Mouse (Mus musculus) frontal cortex, adult 2 months (tissue): ENCODE measurements at regions not wholly inside any gene's neighbourhood (a gene's known extent, or its start where the extent isn't known, plus 50 kb on each side); places are given as distances from the start of the nearest gene placed in this dataset.
A peak's percentile ranks its signal among the peaks of the same experiment; 100 is the strongest.
"Not testable (repeated sequence)": the region's sequence is repeated elsewhere in the genome, so short reads cannot be mapped to it uniquely, and the experiment has no call there.

ENCODE experiments used
- DNase-seq, 2 experiments: peaks; one replicate each; pipeline ENCODE4 v3.0.0; 2022; ENCODE audit warnings: low spot score in 1 of 2; ENCODE audit errors: extremely low spot score in 1 of 2

DNA sequence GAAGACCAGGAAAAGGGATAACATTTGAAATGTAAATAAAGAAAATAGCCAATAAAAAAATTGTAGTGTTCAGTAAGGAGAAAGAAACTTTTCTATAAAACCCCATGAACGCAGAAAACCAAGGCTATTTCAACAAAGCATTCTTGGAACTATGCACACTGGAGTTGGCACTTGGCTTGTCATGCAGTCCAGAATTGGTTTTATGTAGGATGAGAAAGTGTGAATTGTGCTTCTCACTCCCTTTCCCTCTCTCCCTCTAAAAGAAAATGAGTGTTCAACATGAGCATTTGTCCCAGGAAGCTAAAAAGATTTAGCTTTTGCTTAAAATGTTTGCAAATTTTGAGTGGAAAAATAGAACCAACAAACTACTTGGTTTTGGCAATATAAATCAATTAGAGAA is 841.6 kb upstream of the Adam24 start:
- peak; percentile 31 to 64 for DNase-seq

DNA sequence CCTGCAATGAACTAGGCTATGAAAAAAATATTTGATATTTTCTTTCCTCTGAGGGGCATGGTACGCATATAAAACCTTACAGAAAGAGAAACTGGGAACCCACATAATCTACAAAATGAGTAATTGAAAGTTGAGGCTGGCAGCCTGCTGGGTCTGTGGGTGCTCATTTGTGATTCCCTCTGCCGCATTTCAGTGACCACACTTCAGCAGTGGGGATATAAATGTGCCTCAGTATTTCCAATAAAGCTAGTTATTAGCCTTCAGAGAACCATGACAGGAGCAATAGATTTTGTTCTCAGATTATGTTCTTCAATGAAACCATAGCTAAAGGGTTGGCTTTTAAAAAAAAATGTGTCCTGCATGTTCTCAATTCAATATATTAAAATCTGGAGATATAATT is 828.0 kb upstream of the Adam24 start:
- no peak for DNase-seq

GRCm38 (mm10) chr8:39862544-39862943 is 812.3 kb upstream of the Adam24 start:
- peak in 1 of 2 experiments; percentile 4 for DNase-seq

GRCm38 (mm10) chr8:39902251-39902650 is 772.6 kb upstream of the Adam24 start:
- no peak for DNase-seq

GRCm38 (mm10) chr8:39912926-39913325 is 762.0 kb upstream of the Adam24 start:
- DNase-seq = no peak

GRCm38 (mm10) chr8:39921336-39921735 is 753.5 kb upstream of the Adam24 start:
- no peak for DNase-seq

GRCm38 (mm10) chr8:39923741-39924140 is 751.1 kb upstream of the Adam24 start:
- DNase-seq = no peak

DNA sequence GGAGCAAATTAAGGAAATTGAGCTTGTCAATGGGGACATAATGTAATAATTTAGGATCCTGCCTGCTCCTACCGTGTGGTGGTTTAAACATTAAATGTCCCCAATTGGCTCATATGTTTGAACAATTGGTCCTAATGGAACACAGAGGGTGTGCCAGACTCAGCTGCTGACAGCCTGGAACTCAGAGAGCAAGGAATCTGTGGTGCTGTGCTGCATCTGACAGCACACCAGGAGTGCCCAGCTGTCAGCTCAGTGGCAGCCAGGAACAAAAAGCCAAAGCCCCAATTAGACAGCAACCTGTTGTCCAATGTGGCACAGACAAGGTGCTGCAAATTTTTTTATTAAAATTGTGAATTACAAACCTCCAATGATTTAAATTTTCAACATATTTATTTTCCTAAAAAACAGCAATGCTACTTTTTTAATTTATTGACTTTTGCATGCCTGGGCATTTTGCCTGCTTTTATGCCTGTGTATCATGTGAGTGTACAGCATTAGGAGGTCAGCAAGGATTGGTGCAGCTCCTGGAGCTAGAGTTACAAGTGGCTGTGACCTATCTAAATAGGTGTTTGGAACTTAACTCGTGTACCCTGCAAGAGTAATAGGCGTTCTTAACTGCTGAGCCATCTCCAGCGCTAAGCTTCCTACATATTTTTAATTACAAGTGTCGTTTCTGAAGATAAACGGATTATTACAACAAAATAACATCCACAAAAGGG is 724.5 kb upstream of the Adam24 start:
- no peak for DNase-seq

GRCm38 (mm10) chr8:39954497-39954896 is 720.4 kb upstream of the Adam24 start:
- no peak for DNase-seq

DNA sequence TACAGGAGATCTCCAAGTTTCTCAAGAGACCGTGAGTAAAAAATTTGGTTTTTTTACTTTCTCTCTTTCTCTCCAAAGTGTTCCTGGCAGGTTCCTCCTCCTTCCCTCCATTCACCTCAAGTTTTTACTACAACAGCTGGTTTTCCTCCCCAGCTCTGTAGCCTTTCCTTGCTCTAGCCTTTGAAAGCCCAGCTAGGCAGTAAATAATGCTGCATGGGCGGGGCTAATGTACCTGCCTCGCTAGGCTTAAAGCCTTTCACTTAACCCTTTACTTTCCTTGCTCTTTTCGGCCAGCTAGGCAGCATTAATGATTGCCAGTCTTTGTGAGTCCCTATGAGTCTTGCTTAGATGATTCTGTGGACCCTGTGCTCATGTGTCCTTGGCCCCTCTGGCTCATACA is 720.0 kb upstream of the Adam24 start:
- DNase-seq = no peak

DNA sequence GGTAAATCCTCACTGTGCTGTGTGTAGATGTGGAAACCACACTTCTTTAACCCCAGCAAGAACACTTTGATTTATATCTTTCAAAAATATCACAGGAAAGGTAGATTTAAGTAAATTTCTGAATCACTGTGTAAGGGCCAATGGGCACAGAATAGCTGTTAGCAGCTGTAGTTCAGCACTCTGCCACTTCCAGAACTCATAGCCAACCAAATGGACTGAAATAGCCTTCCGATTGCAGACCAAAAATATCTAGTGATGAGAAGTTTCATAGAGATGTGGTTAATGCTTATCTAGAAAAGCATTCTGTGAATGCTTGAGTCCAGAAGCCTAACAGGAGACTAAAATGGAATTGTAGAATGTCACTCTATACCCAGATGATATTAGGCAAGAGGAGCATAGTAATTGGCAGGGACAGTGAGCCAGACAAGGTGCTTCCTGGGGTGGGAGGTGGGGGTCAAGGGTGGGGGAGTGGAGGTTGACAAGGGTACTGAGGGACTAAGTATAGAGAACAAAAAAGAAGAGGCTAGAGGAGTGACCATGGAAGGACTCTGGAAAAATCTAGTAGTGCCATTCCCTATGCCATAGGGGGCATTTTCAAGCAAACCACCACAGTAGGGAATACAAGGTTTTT is 669.6 kb upstream of the Adam24 start:
- no peak for DNase-seq

- DNase-seq = no peak
Observed at GRCm38 (mm10) chr8:40019281-40019943, 655.5 kb upstream of the Adam24 start.

- DNase-seq = no peak
Observed at GRCm38 (mm10) chr8:40064145-40064544, 610.7 kb upstream of the Adam24 start.

- DNase-seq = no peak
Observed at GRCm38 (mm10) chr8:40071131-40071530, 603.7 kb upstream of the Adam24 start.

DNA sequence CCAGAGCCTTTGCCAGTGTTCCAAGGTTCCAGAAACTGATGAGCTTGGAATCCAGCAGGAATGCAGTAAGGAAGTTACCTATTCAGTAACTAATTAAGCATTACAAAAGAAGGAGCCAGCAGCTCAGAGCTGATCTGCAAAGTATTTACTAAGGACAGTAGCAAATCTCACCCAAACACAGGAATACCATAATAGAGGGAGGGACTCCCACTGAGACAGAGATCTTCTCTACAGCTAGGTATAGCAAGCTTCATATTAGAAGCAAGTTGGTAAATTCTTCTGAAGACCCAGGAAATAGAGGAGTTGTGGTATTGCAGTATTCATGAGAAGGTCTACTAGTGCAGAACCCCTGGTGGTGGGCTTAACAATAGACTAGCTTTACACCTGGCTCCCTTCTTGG is 593.9 kb upstream of the Adam24 start:
- not testable (repeated sequence) for DNase-seq

DNA sequence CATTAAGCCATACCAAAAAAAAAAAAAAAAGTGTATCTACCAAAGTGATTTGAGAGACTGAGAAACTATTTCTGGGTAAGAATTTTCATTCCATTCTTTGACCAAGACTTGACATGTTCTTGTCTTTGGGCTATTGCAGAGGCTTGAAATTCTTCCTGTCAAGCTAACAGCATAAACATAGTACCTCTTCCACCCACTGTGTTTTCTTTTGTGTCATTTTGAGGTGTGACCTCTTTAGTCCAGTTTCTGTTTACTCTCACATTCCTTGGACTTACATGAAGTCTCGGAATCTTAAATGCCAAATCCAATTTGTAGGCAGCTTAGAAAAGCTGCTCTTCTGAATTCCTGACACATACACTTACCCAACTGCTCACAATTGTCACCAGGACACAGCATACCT is 590.7 kb upstream of the Adam24 start:
- no peak for DNase-seq

GRCm38 (mm10) chr8:40089377-40089776 is 585.5 kb upstream of the Adam24 start:
- DNase-seq = no peak

GRCm38 (mm10) chr8:40124402-40124801 is 550.5 kb upstream of the Adam24 start:
- DNase-seq = no peak

DNA sequence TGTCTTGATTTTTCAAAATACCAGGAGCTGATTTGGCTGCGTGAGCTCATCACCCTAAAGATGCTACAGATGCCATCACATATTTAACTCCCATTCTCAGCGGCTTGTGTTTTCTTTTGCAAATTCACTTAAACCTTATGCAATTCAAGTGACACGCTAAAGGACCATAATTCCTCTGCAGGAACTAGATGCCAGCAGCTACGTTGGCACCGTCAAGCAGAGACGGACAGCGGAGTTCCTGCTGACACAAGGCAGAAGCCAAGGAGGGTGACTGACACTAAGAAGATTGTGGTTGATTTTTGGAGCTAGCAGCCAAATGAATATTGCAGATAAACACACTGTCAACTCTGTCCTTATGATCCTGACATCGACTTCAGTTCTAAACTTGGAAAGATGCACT is 547.7 kb upstream of the Adam24 start:
- DNase-seq = peak in 1 of 2 experiments; percentile 4

GRCm38 (mm10) chr8:40132662-40133257 is 542.1 kb upstream of the Adam24 start:
- DNase-seq = peak; percentile 4 to 85
